Mouse (Mus musculus) induced T-regulatory cell, adult 2 months (primary cell): ENCODE data around the gene Cttnbp2.

Experiments used
- DNase-seq: peaks from one replicate; pipeline ENCODE4 v3.0.0-alpha.2; 2012; ENCODE audit warnings: low read depth

Gene Cttnbp2

DNA sequence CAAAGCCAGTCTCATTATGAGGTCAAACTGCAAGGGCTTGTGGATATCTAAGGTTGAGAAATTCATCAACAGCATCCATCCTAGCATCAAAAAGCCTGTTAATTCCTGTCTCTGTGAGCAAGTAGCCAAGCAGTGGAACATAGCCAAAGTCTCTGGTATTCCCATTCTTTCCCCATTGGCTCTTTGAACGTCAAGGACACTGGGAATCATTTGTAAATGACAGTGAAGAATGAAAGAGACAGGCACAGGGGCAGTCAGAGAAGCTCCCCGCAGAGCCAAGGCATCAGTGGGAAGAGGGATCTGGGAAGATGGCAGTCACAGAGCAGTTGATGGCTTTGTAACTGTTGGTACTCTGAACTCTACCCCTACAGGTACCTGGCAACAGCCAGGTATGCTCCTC lies 46.9 kb downstream of the Cttnbp2 start:
- no peak for DNase-seq

DNA sequence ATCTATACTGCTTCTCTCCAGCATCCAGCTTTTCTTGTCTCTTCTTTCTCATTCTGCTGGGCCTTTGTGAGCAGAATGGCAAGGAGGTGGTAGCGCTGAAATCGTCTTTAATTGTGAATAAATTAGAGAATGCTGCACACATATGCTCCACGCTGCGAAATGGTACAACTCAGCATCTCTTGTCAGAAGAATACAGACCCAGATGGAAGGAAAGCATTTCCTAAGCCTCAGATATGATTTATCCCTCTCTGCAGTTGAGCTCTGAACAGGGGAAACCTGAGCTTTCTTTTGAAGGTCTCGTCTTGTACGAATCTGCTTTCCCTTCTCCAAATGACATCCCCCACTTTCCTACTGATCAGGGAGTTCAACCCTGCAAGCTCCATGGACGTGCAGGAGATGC lies 48.4 kb downstream of the Cttnbp2 start:
- no peak for DNase-seq

DNA sequence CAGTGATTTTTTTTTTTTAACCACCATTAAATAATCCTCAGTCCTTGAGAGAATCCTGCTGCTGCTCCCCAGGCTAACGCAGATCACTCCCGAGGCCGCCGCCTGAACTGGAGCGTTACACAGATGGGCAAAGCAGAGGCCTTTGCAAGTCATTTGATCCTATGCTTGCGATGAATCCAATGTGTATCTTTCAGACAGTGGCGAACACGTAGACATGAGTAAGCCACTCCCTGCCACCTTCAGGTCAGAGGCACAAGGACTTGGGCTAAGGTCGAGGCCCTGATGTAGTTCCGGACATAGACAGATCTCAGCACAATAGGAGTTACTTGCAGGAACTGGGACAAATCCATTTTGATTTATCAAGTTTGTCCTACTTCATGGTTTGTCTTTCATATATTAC lies 49.0 kb downstream of the Cttnbp2 start:
- no peak for DNase-seq

DNA sequence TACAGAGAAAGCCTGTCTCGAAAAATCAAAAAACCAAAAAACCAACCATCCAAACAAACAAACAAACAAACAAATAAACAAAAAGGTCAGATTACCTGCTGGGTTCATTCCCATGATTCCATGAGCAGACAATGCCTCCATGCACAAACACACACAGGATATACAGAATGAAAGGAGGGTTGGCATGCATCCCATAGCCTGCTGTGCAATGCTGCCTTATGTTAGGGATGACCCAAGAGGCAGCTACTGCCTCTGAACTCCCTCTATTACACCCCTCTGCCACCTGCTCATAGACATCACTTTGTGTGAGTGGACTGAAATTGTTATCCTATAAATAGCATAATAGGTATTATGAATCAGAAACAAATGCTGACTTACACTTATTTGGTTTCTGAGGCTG lies 55.0 kb downstream of the Cttnbp2 start:
- no peak for DNase-seq

DNA sequence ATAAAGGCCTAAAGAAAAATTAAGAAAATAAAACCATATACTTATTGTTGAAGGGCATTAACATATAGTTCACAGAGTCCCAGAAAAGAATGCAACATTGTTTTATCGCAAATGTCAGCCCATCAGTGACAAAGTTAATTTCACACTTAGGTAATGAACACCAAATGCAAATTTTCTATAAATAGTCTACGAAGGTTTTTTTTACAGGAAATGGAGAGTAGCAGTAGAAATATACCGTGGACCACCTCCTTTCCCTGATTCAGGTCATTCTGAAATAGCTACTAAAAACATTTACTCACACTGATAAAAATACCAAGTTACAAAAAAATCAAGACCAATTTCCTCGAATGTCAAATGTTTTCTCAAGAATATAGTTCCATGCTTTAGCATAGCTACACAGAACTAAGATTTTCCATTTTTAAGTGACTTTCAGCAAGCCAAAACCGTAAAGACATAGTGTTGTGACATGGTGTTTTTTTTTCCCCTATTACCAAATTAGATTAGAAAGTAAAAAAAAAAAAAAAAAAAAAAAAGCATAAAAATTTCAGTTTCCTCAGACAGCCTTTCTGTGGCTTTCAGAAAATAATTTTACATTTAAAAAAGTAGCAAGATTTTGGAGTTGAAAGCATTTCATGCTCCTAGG lies 64.0 kb downstream of the Cttnbp2 start:
- no peak for DNase-seq

DNA sequence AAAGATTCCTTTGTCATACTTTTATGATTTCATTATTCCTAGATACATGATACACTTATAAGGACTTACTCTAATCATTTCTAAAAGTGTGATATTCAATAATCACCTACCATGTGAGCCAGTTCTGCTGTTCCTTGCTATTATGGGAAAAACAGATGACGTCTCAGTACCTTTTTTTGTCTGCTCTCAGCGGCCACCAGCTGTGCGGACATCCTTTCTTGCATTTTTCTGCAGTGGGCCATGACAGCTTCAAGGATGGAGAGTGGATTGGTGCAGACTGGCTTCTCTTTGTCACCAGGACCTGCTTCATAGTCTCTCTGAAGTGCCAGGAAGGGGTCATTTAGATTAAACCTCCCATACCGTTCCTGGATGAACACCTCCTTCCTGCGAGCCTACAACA lies 66.6 kb downstream of the Cttnbp2 start:
- DNase-seq, result no peak

DNA sequence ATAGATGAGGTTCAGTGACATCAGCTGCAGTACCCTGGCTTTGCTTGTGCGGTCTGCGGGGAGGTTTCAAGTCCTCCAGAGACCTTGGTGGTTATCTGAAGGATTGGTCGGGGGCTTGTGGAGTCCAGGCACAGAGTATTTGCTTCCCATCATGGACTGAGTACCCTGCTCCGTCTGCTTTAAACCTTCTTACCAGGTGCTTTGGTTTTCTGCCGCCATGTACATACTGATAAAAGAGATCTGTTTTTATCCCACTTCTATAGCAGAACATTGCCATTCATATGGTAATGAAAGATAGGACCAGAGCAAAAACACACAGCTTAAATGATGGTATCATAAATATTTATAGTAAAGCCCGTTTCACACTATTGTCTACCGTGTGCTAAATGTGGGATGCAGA lies 67.7 kb downstream of the Cttnbp2 start:
- no peak for DNase-seq

DNA sequence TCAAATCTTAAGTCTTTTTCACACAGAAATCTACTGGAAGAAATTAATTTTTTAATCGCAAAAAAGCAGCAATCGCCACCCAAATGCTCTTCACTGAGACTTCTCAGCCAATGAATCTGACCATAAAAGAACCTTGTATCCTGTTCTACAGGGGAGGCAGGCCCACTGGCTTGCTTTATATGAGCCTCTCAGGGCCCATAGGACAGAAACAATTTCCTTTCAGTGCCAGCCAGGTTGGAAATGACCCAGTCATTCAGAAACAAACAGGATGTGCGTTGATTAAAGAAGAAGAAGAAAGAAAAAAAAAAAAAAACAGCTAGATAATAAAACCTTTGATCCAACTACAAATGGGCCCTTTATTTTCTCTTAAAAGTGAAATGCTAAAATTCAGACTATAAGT lies 68.3 kb downstream of the Cttnbp2 start:
- no peak for DNase-seq

DNA sequence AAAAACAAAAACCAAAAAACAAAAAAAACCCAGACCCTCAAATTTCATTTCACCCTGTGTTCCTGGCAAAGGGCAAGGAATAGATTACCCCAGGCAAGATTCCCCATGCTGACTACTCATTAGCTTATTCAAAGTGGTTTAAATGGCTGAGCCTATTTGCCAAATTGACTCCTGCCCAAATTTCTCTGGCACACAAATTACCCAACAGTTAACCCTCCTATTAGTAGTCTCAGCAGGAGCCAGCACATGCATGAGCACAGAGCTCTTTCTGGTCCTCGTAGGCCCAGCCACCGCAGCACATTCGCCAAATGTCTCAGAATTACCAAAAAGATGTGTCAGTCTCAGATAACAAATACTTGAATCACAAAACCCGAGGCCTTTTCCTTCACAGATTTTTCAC lies 68.9 kb downstream of the Cttnbp2 start:
- DNase-seq, result no peak

DNA sequence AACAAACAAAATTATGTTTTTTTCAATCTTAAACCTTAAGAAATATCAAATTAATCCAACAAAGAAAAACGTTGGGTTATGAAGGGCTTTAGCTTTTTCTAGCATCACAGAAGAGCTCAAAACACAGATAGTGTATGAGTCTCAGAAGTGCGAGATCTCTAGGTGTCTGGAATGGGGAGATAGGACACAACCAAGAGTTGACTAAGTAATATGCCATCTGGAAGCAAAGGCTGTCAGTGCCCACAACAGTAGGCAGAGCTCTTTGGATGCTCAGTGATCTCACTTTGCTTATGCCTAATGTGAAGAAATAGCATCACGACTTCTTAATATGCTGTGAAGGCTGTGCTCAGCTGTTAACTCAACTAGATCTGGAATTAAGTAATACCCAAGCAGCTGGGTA lies 72.3 kb downstream of the Cttnbp2 start:
- no peak for DNase-seq

DNA sequence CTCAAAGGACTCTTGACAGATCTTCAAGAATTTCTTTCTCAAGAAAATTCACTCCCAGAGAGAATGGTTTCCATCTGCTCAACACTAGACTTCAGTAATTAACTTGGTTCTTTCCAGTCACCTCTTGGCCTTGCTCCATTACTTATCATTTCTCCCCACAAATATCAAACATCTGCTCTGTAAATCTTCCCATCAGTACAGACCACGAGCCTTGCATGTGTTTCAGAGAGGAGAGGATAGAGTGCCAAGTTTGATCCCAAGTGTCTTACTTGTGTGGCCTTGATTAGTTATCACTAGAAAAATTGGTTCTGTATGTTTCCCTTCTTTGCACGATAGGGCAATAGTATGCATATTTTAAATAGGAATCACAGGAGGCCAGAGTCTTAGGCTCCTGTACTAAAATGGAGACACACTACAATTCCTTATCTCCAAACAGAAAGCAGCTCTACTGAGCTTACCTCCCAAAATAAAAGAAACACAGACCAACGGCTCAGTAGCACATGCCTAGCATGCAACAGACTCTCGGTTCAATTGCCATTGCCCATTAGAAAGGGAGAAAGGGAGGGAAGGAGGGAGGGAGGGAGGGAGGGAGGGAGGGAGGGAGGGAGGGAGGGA lies 73.6 kb downstream of the Cttnbp2 start:
- DNase-seq, result no peak

DNA sequence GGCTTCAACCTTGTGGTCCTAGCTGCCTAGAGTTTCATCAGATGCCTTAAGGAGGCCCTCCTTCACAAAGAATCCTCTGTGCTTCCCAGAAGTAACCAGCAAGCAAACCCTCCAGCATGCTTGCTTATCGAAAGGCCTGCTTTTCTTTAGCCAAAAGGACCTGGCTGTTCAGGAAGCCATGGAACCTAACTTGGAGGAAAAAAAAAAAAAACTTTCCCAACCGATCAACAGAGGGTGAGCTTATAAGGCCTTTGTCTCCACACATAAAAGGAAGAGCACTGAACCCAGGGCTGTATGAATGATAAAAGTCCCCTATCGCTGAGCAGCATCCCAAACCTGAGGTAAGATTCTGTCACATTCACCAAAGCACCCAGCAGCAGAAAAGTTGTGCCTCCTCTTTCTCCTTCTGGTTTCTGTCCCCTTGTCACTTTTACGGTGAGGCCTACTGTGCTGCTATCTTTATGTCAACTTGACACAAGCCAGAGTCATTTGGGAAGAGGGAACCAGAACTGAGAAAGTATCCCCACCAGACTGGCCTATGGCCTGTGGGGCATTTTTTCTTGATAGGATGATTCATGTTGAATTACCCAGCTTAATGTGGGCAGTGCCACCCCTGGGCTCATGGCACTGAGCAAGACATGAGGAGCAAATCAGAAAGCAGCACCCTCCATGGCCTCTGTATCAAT lies 78.4 kb downstream of the Cttnbp2 start:
- DNase-seq, result no peak

DNA sequence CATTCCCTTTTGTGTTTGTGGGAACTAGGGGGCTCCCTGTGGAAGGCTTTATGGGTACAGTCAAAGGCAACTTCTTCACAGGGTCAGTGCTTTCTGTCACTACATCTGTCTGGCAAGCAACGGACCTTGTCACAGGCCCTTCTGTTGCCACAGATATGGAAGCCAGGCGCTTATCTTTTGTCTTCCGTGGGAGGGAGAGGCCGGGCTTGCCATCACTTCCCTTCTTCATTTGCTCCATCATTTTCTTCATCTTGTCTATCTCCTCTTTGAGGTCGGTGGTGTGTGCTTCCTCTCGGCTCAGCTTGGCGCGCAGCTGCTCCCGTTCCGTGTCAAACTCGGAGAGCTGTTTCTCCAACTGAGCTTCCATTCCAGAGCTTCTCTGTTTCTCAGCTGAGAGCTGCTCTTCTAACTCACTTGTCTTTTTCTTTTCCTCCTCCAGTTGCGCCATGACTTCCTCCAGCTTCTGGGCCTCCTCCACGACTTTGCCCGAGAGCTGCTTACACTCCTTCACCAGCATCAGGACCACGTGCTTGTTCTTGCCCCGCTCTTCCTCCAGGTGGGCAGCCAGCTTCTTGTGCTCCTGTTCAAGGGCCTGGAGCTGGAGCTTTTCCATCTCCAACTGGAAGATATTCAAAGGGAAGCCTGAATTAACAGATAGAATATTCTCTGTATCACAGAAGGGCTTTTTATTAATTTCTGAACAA lies 79.7 kb downstream of the Cttnbp2 start:
- no peak for DNase-seq

DNA sequence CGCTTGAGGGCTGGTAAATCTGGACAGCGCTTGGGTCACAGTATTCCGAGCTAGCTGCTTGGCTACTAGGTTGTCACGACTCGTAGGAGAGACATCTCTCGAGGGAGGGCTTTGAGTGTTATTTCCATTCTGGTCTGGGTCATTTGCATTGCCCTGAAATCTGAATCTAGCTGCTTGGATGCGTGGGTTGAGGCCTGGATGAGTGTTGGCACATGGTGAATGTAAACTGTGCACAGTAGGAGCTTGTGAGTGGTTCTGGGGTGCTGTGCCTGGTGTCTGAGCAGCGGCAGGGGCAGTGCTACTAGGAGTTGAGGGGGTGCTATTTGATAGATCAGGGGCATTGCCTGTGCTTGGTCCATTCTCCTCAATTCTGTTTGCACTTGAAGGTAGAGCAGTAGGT lies 80.3 kb downstream of the Cttnbp2 start:
- no peak for DNase-seq

DNA sequence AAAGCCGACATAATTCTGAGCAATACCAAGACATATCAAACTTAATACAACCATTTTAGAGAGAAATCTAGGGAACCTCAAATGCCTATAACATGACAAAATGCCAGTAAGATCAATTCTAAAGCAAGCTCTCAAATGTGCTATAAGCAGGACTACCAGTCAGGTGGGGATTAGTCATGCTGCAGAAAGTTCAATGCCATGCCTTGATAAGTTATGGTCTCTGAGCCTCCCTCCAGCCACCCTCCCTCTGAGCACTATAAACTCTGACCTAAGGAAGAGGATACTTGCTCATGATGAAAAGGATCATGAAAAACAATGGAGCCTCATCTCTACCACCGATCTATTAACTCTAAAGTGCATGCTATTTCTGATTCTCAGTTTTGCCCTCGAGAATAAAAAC lies 82.3 kb downstream of the Cttnbp2 start:
- no peak for DNase-seq

DNA sequence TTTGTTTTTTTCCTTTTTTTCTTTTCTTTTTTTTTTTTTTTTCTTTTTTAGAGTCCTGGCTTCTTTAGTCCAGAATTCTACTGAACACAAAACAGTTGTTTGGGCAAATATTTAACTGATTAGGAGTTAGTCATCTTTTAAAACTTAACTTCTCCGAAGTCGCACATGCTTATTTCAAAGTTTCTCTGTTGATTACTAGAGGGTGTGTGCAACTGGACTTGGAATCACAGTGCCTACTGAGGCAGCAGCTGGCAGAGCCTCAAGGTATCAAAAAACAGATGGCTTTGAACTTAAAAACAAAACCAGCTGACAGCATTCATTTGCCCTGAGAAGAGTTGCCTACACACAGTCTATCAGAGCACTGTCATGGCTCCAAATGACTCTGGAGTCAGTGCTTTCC lies 82.8 kb downstream of the Cttnbp2 start:
- no peak for DNase-seq

DNA sequence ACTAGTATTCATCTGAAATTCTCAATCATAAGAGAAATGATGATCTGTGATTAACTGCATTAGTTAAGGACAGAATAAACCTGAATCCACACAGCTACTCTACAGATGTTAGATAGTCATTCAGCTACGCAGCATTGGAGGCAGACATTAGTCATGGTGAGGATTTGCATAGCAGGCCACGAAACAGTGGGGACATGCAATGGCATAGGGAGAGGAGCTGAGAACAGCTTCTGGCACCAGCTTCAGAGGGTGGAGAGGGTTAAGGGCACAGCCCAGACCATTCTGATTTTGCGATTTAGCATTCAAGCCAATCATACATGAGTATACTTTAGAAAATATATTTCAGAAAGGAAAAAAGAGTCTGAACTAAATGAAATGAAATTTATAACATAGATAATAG lies 84.6 kb downstream of the Cttnbp2 start:
- DNase-seq, result no peak

DNA sequence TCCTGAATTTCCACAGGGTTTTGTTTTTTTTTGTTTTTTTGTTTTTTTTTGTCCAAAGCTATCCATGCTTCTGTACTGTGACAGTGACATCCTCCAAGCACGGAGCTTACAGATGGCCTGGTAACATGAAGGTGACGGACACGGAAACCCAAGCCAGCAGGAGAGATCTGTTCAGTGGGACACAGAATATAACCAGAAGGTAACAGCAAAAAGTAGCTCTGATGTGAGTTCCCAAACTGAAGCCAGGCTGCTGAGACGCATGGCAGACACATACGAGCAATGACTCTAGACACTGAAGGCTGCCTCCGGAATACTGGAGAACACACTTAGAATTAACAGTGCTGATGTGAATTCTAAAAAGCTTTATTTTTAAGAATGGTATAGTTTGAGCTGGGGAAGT lies 89.8 kb downstream of the Cttnbp2 start:
- no peak for DNase-seq

DNA sequence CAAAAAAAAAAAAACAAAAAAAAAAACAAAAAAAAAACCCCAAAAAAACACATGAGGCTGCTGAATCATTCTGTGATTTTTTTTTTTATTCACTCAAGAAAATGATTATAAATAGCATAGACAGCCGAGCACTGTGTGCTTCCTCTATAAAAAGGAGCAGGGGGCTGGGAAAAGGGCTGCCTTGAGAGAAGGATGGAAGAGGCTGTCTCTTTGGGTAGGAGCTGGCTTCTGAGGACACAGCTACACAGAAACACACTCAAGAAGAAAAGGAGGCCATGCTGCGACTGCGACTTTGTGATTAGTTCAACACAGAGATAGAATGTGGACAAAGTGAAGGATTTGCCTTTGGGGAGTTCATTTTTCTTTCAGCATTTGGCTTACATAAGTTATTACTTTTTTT lies 90.3 kb downstream of the Cttnbp2 start:
- DNase-seq, result no peak

DNA sequence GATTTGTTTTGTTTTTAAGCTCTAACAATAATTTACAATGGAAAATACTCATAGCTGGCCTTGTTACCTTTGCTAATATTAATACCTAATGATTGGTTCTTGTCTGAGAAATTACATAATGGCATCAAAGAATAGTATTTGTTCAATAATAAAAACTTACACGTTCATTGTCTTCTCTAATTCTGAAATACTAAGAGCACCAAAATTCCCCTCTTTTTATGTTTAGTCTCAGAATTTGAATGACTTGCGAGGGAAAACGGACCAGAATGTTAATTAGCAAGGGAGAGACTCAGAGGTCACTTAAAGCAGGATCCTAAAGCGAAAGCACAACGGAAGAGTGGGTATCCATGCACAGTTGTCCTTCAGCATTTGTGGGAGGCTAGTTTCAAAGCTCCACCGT lies 91.5 kb downstream of the Cttnbp2 start:
- DNase-seq, result no peak

DNA sequence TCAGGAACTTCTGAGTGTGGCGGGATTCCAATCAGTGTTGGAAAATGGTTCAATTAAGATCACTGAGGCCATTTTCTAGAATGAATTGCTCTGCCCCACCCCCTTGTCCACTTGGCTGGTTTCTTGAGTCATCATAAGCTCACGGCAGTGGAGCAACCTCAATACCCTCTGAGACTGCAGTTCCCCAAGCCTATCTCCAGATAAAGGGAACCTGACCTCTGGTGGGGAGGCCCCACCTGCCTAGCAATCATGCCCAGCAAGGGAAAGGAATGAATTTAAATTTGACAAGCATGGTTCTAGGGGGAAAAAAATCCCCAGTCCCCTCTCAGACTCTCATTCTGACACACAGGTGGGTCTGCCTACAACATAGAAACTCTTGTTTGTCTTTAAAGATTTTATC lies 93.1 kb downstream of the Cttnbp2 start:
- no peak for DNase-seq

DNA sequence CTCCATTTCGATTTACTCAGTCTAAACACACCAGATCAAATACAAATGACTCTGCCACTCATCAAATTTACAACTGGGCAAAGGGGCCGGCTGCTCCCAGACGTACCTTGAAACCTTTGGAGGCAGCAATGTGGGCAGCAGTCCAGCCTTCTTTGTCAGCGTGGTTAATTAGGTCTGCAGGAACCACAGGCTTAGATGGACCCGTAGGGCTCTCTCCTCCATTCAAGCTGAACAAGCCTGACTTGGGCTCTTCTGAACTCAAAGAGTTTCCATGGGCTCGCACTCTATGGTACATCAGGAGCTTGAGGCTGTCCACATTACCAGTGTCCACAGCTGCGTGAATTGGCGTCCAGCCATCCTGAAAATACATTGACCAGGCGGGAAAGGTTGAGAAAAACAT lies 94.0 kb downstream of the Cttnbp2 start:
- DNase-seq, result no peak

DNA sequence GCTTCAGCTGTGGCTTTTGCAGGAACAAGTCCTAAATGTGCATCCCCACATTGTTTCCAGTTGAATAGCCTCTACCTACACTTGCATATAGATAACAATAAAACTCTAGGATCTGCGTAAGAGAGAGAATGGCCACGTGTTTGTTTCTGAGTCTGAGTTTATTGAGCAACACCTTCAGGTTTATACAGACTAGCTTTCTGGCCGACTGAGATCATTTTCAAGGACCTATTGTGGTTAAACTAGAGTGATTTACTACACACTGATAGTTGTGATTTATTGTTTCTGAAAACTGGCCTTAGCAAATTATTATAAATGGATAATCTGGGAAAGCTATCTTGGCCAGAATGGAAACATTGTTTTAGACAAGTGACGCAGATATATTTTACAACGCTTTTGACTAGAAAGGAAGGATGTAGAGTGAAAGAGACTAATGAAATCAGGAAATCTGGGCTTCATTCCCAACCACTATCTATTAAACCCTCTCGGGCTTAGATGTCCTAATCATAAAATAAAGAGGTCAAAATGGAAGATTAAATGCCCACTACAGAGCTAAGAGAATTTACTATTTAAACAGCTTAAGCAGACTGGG lies 96.7 kb downstream of the Cttnbp2 start:
- DNase-seq, result no peak
